Mouse (Mus musculus): ENCODE results near the gene Creg2. TPM values are rescaled to one million over a fixed set of nuclear protein-coding genes. Genes with fewer than 3 reads are reported as not detected.

Gene Creg2
- total and polyA plus RNA-seq, 2 experiments from 2014 or later: 6.9 to 13.1 TPM

GRCm38 (mm10) chr1:39641667-39642066 lies 9.6 kb downstream of the Creg2 start:
- ATAC-seq (no peak), DNase-seq (no peak)
- no peak overlapping the region for H3K9ac ChIP-seq
- no peak overlapping the region for H3K4me2 ChIP-seq (ENCODE audit: low read depth)
- H3K36me3 ChIP-seq (ENCODE audit: insufficient read depth): no peaks in the 10 kb centered on the region
- H3K4me3 ChIP-seq (ENCODE audit: low read depth, low read length): no peak overlapping the region
- H3K27ac ChIP-seq (ENCODE audit: low read depth, low read length): no peak overlapping the region
- H3K4me1 ChIP-seq (ENCODE audit: insufficient read depth): 0 out of 2 replicates have a peak, but pooled peaks cover 6% of the 10 kb centered on the region
- no peaks in the 10 kb centered on the region for H3K27me3 ChIP-seq (ENCODE audit: insufficient read depth, low read length)
- H3K9me3 ChIP-seq (ENCODE audit: low read length): no peaks in the 10 kb centered on the region
- peak; percentile 19; the same call in 1 of the 2 replicates for TF ChIP-seq CTCF (IDR thresholded peaks at IDR 0.05; ENCODE audit: low read depth)
- WGBS: 86% methylated on average over 7 of the region's 7 CpGs

DNA sequence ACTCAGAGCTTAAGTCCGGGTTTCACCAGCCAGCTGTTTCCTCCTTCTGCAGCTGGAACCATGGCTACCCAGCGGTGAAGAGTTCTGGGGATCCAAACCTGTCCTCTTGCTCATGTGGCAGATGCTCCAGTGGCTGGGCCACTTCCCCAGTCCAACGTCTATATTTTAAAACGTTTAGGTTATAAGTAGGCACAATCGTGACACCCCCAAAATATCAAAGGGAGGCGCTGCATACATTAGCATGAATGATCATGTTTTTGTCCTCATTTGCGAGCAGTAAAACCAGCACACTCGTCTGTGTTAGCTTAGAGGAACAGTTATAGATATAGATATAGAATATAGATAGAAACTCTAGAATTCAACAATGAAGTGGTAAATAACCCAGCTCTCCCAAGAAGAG lies 14.1 kb downstream of the Creg2 start:
- 50% methylated on average over 8 of the region's 8 CpGs for WGBS
- H3K4me3 ChIP-seq (ENCODE audit: low read depth, low read length): no peak overlapping the region
- no peak overlapping the region for H3K4me2 ChIP-seq (ENCODE audit: low read depth)
- H3K9ac ChIP-seq: no peak overlapping the region
- no peak for TF ChIP-seq CTCF (IDR thresholded peaks at IDR 0.05; ENCODE audit: low read depth)
- no peaks in the 10 kb centered on the region for H3K27me3 ChIP-seq (ENCODE audit: insufficient read depth, low read length)
- H3K36me3 ChIP-seq (ENCODE audit: insufficient read depth): no peaks in the 10 kb centered on the region
- no peak overlapping the region for H3K27ac ChIP-seq (ENCODE audit: low read depth, low read length)
- ATAC-seq (no peak), DNase-seq (no peak)
- H3K9me3 ChIP-seq (ENCODE audit: low read length): no peaks in the 10 kb centered on the region
- no peaks in the 10 kb centered on the region for H3K4me1 ChIP-seq (ENCODE audit: insufficient read depth)

GRCm38 (mm10) chr1:39636660-39637059 lies 14.6 kb downstream of the Creg2 start:
- no peak for TF ChIP-seq CTCF (IDR thresholded peaks at IDR 0.05; ENCODE audit: low read depth)
- no peaks in the 10 kb centered on the region for H3K4me1 ChIP-seq (ENCODE audit: insufficient read depth)
- no peaks in the 10 kb centered on the region for H3K27me3 ChIP-seq (ENCODE audit: insufficient read depth, low read length)
- DNase-seq: no peak
- no peak overlapping the region for H3K27ac ChIP-seq (ENCODE audit: low read depth, low read length)
- ATAC-seq: peak; percentile 43
- no peak overlapping the region for H3K4me2 ChIP-seq (ENCODE audit: low read depth)
- H3K36me3 ChIP-seq (ENCODE audit: insufficient read depth): no peaks in the 10 kb centered on the region
- no peaks in the 10 kb centered on the region for H3K9me3 ChIP-seq (ENCODE audit: low read length)
- 9% methylated on average over 5 of the region's 5 CpGs for WGBS
- H3K9ac ChIP-seq: no peak overlapping the region
- no peak overlapping the region for H3K4me3 ChIP-seq (ENCODE audit: low read depth, low read length)

- Histone ChIP-seq H3K4me3 (ENCODE audit: low read depth, low read length) (no peak overlapping the region), H3K36me3 (ENCODE audit: insufficient read depth) (no peaks in the 10 kb centered on the region), H3K9me3 (ENCODE audit: low read length) (no peaks in the 10 kb centered on the region), H3K9ac (no peak overlapping the region), H3K4me2 (ENCODE audit: low read depth) (no peak overlapping the region), H3K4me1 (ENCODE audit: insufficient read depth) (no peaks in the 10 kb centered on the region), H3K27me3 (ENCODE audit: insufficient read depth, low read length) (no peaks in the 10 kb centered on the region), H3K27ac (ENCODE audit: low read depth, low read length) (no peak overlapping the region)
- WGBS: 17% methylated on average over 5 of the region's 5 CpGs
- DNase-seq (no peak), ATAC-seq (no peak)
- TF ChIP-seq CTCF (IDR thresholded peaks at IDR 0.05; ENCODE audit: low read depth): no peak
Measured at GRCm38 (mm10) chr1:39636196-39636595, 15.1 kb downstream of the Creg2 start.

DNA sequence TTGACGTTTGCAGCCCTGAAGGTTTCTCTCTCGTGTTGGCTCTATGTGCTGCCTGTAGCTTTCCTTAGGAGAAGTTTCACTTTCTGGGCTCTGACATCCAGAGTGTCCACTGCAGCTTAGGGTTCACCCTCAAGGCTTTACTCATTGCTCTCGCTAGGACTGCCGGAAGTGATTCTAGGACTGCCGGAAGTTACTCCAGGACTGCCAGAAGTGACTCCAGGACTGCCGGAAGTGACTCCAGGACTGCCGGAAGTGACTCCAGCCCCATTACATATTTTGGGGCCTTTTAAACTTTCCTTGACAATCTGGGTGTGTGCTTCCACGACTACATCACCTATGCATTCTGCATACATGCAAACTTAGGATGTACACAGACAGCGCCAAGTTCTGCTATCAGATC lies 22.7 kb downstream of the Creg2 start:
- Histone ChIP-seq H3K4me3 (ENCODE audit: low read depth, low read length) (no peak overlapping the region), H3K4me1 (ENCODE audit: insufficient read depth) (no peaks in the 10 kb centered on the region), H3K9ac (no peak overlapping the region), H3K27me3 (ENCODE audit: insufficient read depth, low read length) (no peaks in the 10 kb centered on the region), H3K9me3 (ENCODE audit: low read length) (no peaks in the 10 kb centered on the region), H3K27ac (ENCODE audit: low read depth, low read length) (no peak overlapping the region), H3K36me3 (ENCODE audit: insufficient read depth) (no peaks in the 10 kb centered on the region), H3K4me2 (ENCODE audit: low read depth) (no peak overlapping the region)
- 85% methylated on average over 9 of the region's 9 CpGs for WGBS
- ATAC-seq (no peak), DNase-seq (no peak)
- no peak for TF ChIP-seq CTCF (IDR thresholded peaks at IDR 0.05; ENCODE audit: low read depth)

- Histone ChIP-seq H3K4me2 (ENCODE audit: low read depth) (no peak overlapping the region), H3K9me3 (ENCODE audit: low read length) (no peaks in the 10 kb centered on the region), H3K4me1 (ENCODE audit: insufficient read depth) (no peaks in the 10 kb centered on the region), H3K4me3 (ENCODE audit: low read depth, low read length) (no peak overlapping the region), H3K36me3 (ENCODE audit: insufficient read depth) (no peaks in the 10 kb centered on the region), H3K27ac (ENCODE audit: low read depth, low read length) (no peak overlapping the region), H3K9ac (no peak overlapping the region), H3K27me3 (ENCODE audit: insufficient read depth, low read length) (no peaks in the 10 kb centered on the region)
- no peak for TF ChIP-seq CTCF (IDR thresholded peaks at IDR 0.05; ENCODE audit: low read depth)
- no peak for DNase-seq
- 63% methylated on average over 3 of the region's 3 CpGs for WGBS
- no peak for ATAC-seq
Measured at GRCm38 (mm10) chr1:39625491-39625890, 25.8 kb downstream of the Creg2 start.

DNA sequence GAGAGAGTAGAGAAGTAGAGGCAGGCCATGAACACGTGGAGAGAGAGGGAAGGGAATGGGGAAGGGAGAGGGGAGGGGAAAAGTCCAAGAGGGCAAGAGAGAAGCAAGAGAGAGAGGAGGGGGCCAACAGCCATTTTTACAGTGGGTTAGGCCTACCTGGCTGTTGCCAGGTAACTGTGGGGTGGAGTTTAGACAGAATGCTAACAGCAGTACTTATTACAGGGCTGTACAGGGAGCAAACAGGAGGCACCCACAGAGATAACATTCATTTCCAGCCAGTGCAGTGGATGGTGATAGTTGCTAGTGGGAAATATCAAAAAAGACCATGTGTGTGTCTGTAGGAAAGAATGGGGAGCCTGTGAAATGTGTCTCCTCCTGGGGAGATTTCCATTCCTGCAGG lies 27.5 kb downstream of the Creg2 start:
- 50% methylated on average over 1 of the region's 1 CpGs for WGBS
- ATAC-seq (no peak), DNase-seq (no peak)
- Histone ChIP-seq H3K36me3 (ENCODE audit: insufficient read depth) (no peaks in the 10 kb centered on the region), H3K4me3 (ENCODE audit: low read depth, low read length) (no peak overlapping the region), H3K27me3 (ENCODE audit: insufficient read depth, low read length) (no peaks in the 10 kb centered on the region), H3K4me1 (ENCODE audit: insufficient read depth) (no peaks in the 10 kb centered on the region), H3K4me2 (ENCODE audit: low read depth) (no peak overlapping the region), H3K9me3 (ENCODE audit: low read length) (no peaks in the 10 kb centered on the region), H3K27ac (ENCODE audit: low read depth, low read length) (no peak overlapping the region), H3K9ac (no peak overlapping the region)
- TF ChIP-seq CTCF (IDR thresholded peaks at IDR 0.05; ENCODE audit: low read depth): no peak

DNA sequence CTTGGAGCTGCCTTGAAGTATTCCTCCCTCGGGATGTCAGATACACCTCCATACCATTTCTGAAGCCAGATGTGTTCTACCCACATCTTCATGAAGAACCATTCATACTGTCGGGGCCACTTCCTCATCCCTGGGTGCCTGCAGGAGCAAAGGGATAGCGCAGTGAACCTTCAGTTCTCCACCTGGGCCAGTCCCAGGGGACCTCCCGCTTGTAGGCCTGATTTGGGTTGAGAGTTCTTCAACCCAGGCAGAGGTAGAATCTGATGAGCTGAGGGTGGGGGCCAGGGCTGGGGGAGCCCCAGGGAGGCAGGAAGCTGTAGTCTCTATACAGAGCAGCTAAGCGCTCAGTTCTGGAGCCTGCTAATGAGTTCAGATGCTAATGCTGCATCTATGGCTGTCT lies 28.2 kb downstream of the Creg2 start:
- no peak for TF ChIP-seq CTCF (IDR thresholded peaks at IDR 0.05; ENCODE audit: low read depth)
- Histone ChIP-seq H3K4me2 (ENCODE audit: low read depth) (no peak overlapping the region), H3K4me1 (ENCODE audit: insufficient read depth) (no peaks in the 10 kb centered on the region), H3K9ac (no peak overlapping the region), H3K27me3 (ENCODE audit: insufficient read depth, low read length) (no peaks in the 10 kb centered on the region), H3K36me3 (ENCODE audit: insufficient read depth) (no peaks in the 10 kb centered on the region), H3K4me3 (ENCODE audit: low read depth, low read length) (no peak overlapping the region), H3K27ac (ENCODE audit: low read depth, low read length) (no peak overlapping the region), H3K9me3 (ENCODE audit: low read length) (no peaks in the 10 kb centered on the region)
- DNase-seq: no peak
- ATAC-seq: no peak
- WGBS: 90% methylated on average over 5 of the region's 5 CpGs

Data from forebrain, postnatal 0 days (tissue).